Mouse (Mus musculus) liver, adult 2 months (tissue): Measurements from ENCODE around the gene Nmt1. TPM values are rescaled to one million over a fixed set of nuclear protein-coding genes. Genes with fewer than 3 reads are reported as not detected.

Experiments
- DNase-seq: peaks from one replicate; pipeline ENCODE4 v3.0.0-alpha.2; 2011; ENCODE audit warnings: low read depth, low spot score; ENCODE audit errors: extremely low read depth
- H3K27ac ChIP-seq: fragments of 200-500 bp; replicated peaks from 2 replicates; pipeline ENCODE4 v1.5.1; 2012; ENCODE audit warnings: low read depth, mild to moderate bottlenecking, control low read depth, inconsistent platforms, low read length; ENCODE audit not compliant: insufficient read depth
- H3K27me3 ChIP-seq: fragments of 200-500 bp; 2 replicates; pipeline ENCODE4 v1.6.1; 2012; ENCODE audit warnings: mild to moderate bottlenecking, moderate library complexity, low read length, inconsistent platforms; ENCODE audit not compliant: control insufficient read depth, insufficient read depth
- H3K36me3 ChIP-seq: fragments of 200-500 bp; 2 replicates; pipeline ENCODE4 v1.6.1; 2012; ENCODE audit warnings: low read length, inconsistent platforms; ENCODE audit not compliant: control insufficient read depth, insufficient read depth
- H3K4me1 ChIP-seq: fragments of 200-500 bp; 2 replicates; pipeline ENCODE4 v1.6.1; 2011; ENCODE audit warnings: low read length; ENCODE audit not compliant: control insufficient read depth, insufficient read depth
- H3K4me3 ChIP-seq: fragments of 200-500 bp; 2 replicates; pipeline ENCODE4 v1.5.1; 2011; ENCODE audit warnings: low read depth, mild to moderate bottlenecking, control low read depth, low read length, moderate library complexity; ENCODE audit not compliant: insufficient read depth
- H3K79me2 ChIP-seq: fragments of 200-500 bp; 2 replicates; pipeline ENCODE4 v1.6.1; 2012; ENCODE audit warnings: inconsistent platforms, mild to moderate bottlenecking, low read length, moderate library complexity; ENCODE audit not compliant: control insufficient read depth, insufficient read depth
- H3K9ac ChIP-seq: fragments of 200-500 bp; 2 replicates; pipeline ENCODE4 v1.6.1; 2012; ENCODE audit warnings: low read depth, mild to moderate bottlenecking, control low read depth, inconsistent platforms, low read length
- CTCF ChIP-seq: fragments of 200-500 bp; IDR thresholded peaks from 2 replicates; pipeline ENCODE4 v1.5.1; 2011; ENCODE audit warnings: low read depth, low read length, control low read depth
- POLR2A ChIP-seq: fragments of 200-500 bp; IDR thresholded peaks from 2 replicates; pipeline ENCODE4 v1.6.1; 2011; ENCODE audit warnings: low read length, control low read depth; ENCODE audit not compliant: insufficient read depth; ENCODE audit errors: extremely low read depth
- WGBS: fragments of 180-500 bp; shearing (Covaris S2); methylation state at CpG from one replicate; pipeline ENCODE4 v1.1.7; 2018; 5-methylcytosine and 5-hydroxymethylcytosine counted together
- polyA plus RNA-seq: library from polyadenylated mRNA; depleted of rRNA; stranded (reverse); fragments of >200 nt; gene quantifications from 2 replicates; pipeline ENCODE4 v1.2.3, GENCODE M21; 2012
- total RNA-seq: library from RNA; depleted of rRNA; stranded (reverse); fragments of >200 nt; gene quantifications from 2 replicates; pipeline ENCODE4 v1.2.3, GENCODE M21; 2014

The Nmt1 gene
- total and polyA plus RNA-seq, 2 experiments, result 16.8 to 34.1 TPM

- Histone ChIP-seq H3K4me3 (no peak overlapping the region), H3K9ac (no peak overlapping the region), H3K27ac (no peak overlapping the region), H3K36me3 (no peaks in the 10 kb centered on the region), H3K27me3 (no peaks in the 10 kb centered on the region), H3K79me2 (no peaks in the 10 kb centered on the region), H3K4me1 (no peaks in the 10 kb centered on the region)
- TF ChIP-seq POLR2A (no peak), CTCF (no peak)
- WGBS, result 91% methylated on average over 9 of the region's 9 CpGs
- DNase-seq, result no peak
Measured at GRCm38 (mm10) chr11:103095107-103095670, 67.2 kb downstream of the Nmt1 start.

GRCm38 (mm10) chr11:103095801-103096200 lies 67.8 kb downstream of the Nmt1 start:
- DNase-seq, result no peak
- 93% methylated on average over 6 of the region's 6 CpGs for WGBS
- TF ChIP-seq CTCF (no peak), POLR2A (no peak)
- Histone ChIP-seq H3K27ac (no peak overlapping the region), H3K79me2 (no peaks in the 10 kb centered on the region), H3K9ac (no peak overlapping the region), H3K4me1 (no peaks in the 10 kb centered on the region), H3K36me3 (no peaks in the 10 kb centered on the region), H3K4me3 (no peak overlapping the region), H3K27me3 (no peaks in the 10 kb centered on the region)

- 39% methylated on average over 22 of the region's 22 CpGs for WGBS
- 0 out of 2 replicates have a peak overlapping the region, but pooled peaks have one; percentile 22 for H3K27ac ChIP-seq
- no peak overlapping the region for H3K4me3 ChIP-seq
- 0 out of 2 replicates have a peak, but pooled peaks cover 3% of the 10 kb centered on the region for H3K27me3 ChIP-seq
- H3K36me3 ChIP-seq, result no peaks in the 10 kb centered on the region
- no peak for DNase-seq
- H3K9ac ChIP-seq, result no peak overlapping the region
- peaks cover 3% of the 10 kb centered on the region; the same call in 1 of the 2 replicates for H3K4me1 ChIP-seq
- H3K79me2 ChIP-seq, result no peaks in the 10 kb centered on the region
- TF ChIP-seq POLR2A (no peak), CTCF (no peak)
Measured at GRCm38 (mm10) chr11:103096979-103097894, 69.2 kb downstream of the Nmt1 start.

- peaks cover 4% of the 10 kb centered on the region; the same call in 1 of the 2 replicates for H3K4me1 ChIP-seq
- H3K9ac ChIP-seq, result no peak overlapping the region
- peaks cover 4% of the 10 kb centered on the region; the same call in 1 of the 2 replicates for H3K79me2 ChIP-seq
- H3K4me3 ChIP-seq, result no peak overlapping the region
- H3K27me3 ChIP-seq, result 0 out of 2 replicates have a peak, but pooled peaks cover 3% of the 10 kb centered on the region
- TF ChIP-seq CTCF, result no peak
- no peak for TF ChIP-seq POLR2A
- no peaks in the 10 kb centered on the region for H3K36me3 ChIP-seq
- H3K27ac ChIP-seq, result no peak overlapping the region
- no peak for DNase-seq
- WGBS, result 79% methylated on average over 11 of the region's 11 CpGs
Measured at GRCm38 (mm10) chr11:103098531-103099190, 70.7 kb downstream of the Nmt1 start.

GRCm38 (mm10) chr11:103099352-103099940 lies 71.5 kb downstream of the Nmt1 start:
- 0 out of 2 replicates have a peak, but pooled peaks cover 3% of the 10 kb centered on the region for H3K27me3 ChIP-seq
- H3K27ac ChIP-seq, result no peak overlapping the region
- peaks cover 11% of the 10 kb centered on the region for H3K4me1 ChIP-seq
- H3K9ac ChIP-seq, result no peak overlapping the region
- peaks cover 4% of the 10 kb centered on the region; the same call in 1 of the 2 replicates for H3K79me2 ChIP-seq
- no peak overlapping the region for H3K4me3 ChIP-seq
- no peak for DNase-seq
- TF ChIP-seq POLR2A (no peak), CTCF (no peak)
- 75% methylated on average over 12 of the region's 12 CpGs for WGBS
- H3K36me3 ChIP-seq, result no peaks in the 10 kb centered on the region
